Mouse (Mus musculus) brain, embryonic 18.5 days (tissue): ENCODE results near the gene Hid1.
"Not testable (repeated sequence)": the region's sequence is repeated elsewhere in the genome, so short reads cannot be mapped to it uniquely, and the experiment has no call there.

Experiments
- DNase-seq: peaks from one replicate; pipeline ENCODE4 v3.0.0-alpha.2; 2012; ENCODE audit warnings: low read depth, low spot score

Gene Hid1

DNA sequence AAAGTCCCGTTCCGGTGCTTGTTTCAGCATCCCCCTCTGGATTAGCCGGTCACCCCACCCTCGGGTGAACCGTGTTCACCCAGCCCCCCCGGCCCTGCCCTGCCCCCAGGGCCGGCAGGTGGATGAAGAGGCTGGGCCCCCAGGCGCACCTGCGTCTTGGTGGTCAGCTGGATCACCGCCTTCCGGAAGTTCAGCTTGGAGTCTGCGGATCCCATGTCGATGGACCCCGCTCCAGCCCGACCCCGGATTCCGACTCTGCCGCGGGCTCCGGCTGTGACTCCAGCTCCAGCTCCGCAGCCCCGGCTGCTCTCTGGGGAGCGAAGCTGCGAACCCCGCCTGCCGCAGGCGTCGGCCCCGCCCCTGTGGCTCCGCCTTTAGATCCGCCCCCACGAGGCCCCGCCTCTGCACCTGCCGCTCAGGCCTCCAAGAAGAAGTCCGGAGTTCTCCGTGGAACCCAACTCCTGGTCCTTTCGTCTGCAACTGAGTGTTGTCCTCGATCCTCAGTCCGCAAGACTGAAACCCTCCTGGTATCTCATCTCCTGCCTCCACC lies at the start of gene Hid1:
Gene Hid1 (minus strand): TSS at position 362 of the 550 bp plus-strand sequence.
- DNase-seq = no peak

DNA sequence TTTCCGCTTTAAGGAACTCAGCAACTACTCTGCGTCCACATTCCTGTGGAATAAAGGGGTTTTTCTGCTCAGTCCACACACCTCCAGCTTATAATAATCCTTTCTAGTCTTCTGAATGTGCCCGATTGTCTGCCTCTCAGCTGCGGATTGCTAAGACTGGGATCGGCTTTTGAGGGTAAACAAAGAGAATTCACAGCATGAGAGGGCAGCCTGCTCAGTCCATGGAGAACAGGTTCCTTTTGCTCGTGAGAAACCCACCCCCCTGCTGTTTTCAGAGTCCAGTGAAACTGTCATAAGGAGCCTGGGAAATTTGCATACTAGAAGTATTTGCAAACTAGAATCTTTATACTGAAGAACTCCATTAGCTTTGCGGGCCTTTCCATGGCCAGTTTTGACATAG lies 42.0 kb upstream of the Hid1 start:
- no peak for DNase-seq

DNA sequence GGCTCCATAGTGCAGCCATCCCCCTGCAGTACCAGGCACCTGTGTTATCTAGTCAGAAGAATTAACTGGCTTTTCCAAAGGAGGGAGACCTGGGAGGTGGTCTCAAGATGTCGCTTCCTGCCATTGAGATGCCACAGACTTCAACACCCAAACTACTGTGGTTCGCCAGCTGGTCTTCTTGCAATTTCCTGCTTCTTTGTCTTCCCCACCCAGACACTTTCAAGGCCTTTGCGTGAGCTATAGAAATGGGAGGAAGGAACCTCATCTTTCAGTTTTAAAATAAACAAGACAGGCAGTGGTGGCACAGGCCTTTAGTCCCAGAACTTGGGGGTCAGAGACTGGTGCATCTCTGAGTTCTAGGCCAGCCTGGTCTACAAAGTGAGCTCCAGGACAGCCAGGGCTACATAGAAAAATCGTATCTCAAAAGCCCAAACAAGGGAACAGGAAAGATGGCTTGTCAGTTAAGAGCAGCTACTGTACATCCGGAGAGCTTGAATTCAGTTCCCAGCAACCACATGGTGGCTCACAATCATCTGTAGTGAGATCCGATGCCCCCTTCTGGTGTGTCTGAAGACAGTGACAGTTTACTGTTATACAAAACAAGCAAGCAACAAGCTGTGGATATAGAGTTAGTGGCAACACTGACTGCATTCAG lies 40.8 kb upstream of the Hid1 start:
- no peak for DNase-seq

DNA sequence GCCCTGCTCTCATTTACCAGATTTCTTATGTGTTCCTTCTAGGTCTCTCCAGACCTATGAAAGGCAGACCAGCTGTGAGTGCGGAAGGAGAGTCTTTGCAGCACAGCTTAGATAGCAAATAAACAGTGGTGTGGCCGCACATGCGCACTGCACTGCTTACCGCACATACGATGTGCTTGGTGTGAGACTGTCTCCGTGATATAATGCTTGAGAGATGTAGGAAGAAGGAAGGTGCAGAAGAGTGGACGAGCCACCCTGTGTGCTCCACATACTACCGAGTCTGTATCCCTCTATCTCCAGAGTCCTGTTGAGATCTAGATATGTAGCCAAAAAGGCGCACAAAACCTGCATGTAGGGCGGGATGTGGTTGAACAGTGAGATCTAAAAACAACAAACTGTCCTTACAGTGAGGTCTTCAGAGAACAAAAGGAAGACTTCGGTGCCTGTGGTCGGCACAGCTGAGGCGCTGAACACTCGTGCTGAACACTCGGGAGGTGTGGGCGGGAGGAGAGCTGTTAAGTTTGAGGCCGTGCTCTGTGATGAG lies 39.4 kb upstream of the Hid1 start:
- no peak for DNase-seq

DNA sequence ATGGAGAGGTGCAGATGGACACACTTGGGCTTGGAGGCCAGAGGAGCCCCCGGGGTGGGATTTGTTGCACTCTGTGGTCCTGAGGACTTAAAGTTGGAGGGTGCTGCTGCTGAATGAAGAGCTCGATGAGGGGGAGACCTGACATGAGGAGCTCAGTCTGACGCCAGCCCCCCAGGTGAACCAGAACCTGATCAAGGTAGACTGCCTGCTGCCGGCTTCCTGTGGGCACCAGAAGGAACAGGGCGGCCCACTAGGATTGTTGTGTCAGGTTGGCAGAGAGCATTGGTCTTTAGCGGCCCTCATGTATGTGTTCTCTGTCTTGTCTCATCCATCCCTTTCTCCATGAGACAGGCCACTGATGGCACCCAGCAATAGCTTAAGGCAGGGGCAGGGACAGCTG lies 38.2 kb upstream of the Hid1 start:
- DNase-seq = no peak

DNA sequence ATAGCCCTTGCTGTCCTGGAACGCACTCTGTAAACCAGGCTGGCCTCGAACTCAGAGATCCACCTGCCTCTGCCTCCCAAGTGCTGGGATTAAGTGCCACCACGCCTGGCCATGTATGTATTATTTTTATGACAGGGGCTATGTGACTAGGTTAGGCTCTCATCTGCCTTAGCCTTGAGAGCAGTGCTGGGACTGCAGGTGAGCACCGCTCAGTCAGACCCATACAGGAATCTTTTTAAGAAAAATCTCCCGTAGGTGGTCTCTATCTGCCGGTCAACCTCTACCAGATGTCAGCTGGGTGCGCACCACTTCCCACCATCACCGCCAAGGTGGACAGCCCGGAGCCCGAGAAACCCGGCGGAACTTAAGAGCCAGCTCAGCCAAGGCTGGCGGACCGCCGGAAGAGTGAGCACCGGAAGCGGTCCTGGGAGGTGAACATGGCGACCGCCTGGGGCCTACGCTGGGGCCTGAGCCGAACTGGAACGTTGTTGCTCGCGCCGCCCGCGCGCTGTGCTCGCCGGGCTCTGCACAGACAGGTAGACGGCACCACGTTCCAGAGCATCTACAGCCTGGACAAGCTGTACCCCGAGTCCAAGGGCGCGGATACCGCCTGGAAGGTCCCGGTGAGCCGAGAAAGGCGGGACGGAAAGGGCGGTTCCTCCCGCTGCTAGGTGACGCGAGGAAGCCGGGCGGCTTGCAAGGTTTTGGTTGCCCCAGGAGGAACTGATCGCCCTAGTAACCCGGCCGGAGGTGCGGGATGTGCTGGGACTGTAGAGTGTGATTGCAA lies 36.0 kb upstream of the Hid1 start, which contains the start of gene Mrpl58:
Gene Mrpl58 (plus strand): TSS at position 415 of the 787 bp plus-strand sequence.
- peak; percentile 66 for DNase-seq

DNA sequence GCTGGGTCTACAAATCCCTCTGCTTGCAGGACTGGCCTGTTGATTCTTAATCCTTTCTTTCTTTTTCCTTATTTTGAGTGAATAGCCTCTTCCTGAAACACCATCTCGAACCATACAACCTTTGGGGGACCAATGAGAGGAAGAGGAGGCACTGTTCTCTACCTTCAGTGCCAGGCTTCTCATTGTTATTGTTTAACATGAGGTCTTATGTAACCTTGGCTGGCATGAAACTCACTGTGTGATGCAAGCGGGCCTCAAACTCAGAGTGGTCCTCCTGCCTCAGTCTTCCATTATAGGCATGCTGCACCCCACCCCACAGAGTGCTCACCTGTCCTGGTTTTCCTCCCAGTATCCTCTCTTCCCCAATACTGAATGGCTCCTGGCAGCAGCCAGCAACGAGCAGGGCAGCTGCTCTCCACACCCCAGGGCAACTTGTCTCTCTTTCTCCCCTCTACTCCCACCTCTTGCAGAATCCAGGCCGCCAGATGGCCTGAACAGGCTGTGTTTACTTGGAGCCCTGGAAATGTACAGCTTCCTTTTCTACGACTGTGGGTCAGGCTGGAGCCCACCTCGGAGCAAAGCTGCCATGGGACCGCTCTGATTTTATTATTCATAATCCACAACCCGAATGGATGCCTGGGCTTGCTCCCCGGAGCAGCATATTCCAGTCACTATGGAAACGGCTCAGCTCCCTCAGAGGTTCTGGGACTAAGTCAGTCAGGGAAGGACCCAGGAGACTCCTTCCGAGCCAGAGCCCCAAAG lies 33.3 kb upstream of the Hid1 start:
- no peak for DNase-seq

DNA sequence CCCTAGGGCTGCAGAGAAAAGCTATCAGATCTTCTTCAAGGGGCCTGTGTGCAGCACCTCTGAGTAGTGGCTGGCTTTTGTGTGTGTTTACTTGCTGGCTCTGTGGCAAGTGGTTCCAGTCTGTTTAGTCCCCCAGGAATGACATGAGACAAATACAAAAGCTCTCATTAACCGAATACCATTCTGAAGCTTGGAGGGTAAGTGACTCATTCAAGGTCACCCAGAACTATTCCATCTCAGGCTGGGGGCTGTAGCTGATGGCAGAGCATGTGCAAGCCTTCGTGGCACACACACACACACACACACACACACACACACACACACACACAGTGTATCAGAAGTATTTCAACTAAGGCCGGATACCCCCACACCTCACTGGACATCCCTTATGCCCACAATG lies 32.6 kb upstream of the Hid1 start:
- DNase-seq = no peak

DNA sequence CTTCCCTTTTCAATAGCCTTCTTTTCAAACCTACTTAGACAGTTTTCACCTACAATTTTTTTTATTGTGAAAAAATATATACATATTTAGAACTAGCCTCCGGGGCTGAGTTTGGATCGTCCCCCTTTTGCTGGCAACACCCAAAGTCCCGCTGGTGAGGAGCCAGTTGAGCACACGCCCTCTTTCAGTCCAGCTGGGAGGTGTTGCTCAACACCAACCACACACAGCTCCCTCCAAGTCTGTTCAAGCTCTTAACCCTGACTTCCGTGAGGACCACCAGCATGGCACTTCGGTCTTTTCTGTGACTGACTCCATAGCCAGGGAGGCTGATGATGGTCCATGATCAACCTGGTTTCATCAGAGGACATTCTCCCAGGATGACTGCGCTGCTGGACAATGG lies 30.5 kb upstream of the Hid1 start:
- no peak for DNase-seq

DNA sequence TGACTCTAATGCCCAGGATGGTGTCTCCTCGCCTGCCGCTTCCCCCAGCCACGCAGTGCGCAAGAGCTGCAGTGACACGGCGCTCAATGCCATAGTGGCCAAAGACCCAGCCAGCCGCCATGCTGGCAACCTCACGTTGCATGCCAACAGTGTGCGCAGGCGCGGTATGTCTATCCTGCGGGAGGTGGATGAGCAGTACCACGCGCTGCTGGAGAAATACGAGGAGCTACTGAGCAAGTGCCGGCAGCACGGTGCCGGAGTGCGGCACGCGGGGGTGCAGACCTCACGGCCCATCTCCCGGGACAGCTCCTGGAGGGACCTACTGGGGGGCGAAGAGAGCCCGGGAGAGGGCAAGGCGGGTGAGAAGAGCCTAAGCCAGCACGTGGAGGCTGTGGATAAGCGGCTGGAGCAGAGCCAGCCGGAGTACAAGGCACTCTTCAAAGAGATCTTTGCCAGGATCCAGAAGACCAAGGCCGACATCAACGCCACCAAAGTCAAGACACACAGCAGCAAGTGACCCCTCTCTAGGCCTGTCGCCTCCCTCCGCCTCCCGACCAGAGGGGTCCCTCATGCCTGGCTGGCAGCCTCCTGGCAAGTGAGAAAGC lies 26.3 kb upstream of the Hid1 start:
- DNase-seq = no peak

DNA sequence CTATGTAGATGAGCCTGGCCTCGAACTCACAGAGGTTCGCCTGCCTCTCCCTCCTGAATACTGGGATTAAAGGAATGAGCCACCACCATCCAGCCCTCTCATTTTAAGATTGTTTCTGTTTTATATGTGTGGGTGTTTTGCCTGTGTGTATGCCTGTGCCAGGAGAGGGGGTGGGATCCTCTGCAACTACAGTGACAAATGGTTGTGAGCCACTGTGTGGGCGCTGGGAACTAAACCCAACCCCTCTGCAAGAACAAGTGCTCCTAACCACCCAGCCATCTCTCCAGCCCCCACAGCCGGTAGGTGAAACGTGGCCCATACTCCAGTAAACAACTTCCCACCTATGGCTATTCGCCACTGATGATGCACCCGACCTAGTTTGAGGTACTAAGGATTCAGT lies 23.8 kb upstream of the Hid1 start:
- no peak for DNase-seq

DNA sequence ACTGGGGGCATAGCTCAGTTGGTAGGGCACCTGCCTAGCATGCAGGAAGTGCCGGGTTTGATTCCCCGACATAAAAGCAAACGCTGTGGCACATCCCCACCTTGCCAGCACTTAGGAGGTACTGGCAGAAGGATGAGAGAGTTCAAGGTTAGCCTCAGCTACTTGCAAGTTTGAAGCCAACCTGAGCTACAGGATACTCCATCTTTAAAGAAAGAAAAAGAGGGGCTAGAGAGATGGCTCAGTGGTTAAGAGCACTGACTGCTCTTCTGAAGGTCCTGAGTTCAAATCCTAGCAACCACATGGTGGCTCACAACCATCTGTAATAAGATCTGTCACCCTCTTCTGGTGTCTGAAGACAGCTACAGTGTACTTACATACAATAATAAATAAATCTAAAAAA lies 19.3 kb upstream of the Hid1 start:
- DNase-seq = not testable (repeated sequence)

DNA sequence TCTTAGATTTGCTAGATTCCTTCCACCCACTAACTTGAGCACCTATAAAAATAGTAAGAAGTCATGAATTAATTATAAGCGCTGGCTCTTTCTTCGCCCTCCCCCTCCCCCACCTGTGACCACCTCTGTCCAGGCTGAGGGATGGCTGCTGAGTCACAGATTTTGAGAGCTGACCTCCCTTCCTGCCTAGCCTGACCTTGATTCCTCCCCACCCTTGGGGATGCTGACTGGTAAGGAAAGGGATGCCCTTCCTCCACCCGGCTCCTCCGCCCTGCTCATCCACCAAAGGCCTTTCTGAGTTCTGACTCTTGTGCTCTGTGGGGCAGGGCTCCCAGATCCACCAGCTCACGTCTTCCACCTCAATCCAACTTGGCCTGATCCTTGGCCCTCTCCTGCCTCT lies 17.0 kb upstream of the Hid1 start:
- no peak for DNase-seq

DNA sequence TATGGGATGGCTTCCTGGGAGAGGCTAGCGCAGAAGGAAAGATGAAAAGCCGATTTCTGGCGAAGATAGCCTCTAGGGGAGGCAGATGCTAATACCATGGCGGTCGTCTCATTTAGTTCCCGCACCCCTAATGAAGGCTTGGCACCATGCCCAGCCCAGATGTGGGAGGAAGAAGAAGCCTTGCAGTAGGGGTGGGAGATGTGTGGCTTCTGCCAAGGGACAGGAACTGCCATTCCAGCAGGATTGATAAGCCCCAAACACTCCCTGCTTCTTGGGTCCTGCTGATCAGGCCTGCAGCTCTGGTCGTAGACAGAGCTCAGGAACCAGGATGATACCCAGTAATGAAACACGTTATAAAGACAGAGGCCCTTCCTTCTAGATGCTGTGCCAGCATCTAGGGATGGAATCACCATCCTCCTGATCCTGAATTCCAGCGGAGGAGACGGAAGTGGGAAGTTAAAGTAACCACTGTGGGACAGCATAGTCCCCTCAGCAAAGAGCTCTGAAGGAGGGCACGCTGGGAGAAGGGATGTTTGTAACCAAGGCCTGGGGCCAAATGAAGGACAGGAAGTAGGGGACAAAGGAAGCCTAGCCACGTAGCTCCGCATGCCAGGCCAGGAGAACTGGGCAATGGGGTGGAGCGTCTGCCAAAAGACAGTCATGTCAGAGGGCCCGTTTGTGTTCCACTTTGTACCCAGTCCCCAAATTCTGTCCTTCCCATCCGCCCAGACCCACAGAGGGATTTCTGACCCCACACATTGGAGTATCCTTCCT lies 16.3 kb upstream of the Hid1 start:
- DNase-seq = no peak

DNA sequence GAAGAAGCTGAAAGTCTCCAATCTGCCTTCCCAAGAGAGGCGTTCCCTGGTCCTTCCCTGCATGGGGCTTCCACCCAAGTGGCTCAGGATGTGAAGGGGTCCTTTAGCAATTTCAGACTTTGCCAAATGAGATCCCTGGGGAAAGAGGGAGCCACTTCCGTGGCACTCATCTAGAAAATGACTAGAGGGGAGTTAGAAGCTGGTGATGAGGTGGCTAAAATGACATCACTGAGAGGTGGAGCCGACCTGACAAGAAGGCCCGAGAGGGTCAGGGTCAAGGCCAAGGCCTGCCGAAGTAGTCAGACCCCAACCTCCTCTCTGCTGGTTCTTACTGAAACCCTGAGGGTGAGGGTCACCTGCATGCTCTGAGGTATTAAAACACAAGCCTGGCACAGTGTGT lies 15.3 kb upstream of the Hid1 start:
- no peak for DNase-seq

DNA sequence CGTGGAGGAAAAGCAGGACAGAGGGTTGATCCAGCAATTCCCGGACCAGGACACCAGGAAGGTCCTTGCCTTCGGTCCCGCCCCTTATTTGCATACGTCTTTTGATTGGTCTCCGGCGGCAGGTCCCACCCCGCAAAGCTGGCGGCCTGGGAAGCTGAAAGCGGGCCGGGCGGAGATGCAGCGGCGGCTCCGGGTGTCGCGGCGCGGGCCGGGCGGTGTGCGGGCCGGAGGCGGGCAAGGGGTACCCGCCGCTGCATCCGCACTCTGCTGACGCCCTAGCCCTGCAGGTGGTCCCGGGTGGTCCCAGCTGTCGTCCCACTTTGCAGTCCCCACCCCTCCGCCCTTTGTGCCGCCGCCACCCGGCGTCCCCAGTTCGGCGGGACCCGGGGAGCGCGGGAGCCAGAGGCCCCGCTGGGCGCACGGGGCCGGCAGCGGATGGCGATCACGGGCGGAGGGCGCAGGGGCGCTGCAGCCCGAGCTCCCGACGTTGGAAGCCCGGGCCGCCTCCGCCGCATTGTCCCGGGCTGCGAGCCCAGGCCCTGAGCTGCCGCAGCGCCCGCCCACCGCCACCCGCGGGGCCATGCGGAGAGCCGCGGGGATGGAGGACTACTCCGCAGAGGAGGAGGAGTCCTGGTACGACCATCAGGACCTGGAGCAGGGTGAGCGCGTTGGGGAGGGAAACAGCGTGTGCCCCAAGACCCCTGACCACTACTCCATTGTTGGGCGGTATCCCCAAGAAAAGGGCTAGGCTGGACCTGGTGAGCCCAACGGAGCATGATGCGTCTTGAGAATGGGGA lies 14.4 kb upstream of the Hid1 start, which contains the start of gene Cdr2l:
Gene Cdr2l (plus strand): TSS at position 174 of the 797 bp plus-strand sequence.
- DNase-seq = no peak

DNA sequence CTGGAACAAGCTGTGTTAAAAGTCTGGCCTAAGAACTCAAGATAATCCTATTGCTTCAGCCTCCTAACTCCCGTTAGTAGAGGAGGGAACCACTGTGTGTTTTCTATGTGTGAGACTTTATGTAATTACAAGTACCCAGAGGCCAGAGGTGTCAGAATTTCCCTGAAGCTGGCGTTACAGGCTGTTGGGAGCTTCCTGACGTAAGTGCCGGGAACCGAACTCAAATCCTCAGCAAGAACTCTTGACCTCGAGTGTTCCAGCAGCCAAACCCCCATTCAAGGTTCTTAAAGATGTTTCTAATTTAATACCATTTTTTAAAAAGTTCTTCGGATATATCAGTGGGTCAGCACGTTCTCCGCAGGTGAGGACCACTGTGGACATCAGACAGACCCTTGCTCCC lies 13.7 kb upstream of the Hid1 start:
- DNase-seq = no peak

DNA sequence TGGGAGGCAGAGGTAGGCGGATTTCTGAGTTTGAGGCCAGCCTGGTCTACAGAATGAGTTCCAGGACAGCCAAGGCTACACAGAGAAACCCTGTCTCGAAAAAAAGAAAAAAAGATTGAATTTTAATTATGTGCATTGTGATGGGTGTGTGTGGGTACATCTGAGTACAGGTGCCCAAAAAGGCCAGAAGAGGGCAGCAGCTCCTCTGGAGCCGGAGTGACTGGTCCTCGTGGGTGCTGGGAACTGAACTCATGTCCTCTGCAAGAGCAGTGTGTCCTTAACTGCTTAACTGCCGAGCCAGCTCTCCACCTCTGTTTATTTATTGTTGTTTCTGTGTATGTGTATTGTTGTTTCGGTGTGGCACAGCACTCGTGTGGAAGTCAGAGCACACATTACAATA lies 10.3 kb upstream of the Hid1 start:
- no peak for DNase-seq

DNA sequence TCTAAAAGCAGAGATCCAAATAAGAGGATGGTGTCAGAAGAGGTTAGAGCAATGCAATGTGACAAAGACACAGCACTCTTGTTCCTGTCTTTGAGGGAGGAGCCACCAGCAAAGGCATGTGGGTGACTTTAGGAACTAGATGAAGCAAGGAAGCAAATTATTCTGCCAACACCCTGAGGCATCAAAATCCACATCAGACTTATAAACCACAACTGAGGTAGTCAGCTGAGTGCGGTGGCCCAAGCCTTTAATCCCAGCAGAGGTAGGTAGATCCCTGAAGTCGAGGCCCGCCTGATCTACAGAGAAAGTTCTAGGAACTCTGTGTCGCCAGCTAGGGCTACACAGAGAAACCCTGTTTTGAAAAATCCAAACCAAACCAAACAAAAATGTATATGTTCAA lies 9.7 kb upstream of the Hid1 start:
- no peak for DNase-seq

DNA sequence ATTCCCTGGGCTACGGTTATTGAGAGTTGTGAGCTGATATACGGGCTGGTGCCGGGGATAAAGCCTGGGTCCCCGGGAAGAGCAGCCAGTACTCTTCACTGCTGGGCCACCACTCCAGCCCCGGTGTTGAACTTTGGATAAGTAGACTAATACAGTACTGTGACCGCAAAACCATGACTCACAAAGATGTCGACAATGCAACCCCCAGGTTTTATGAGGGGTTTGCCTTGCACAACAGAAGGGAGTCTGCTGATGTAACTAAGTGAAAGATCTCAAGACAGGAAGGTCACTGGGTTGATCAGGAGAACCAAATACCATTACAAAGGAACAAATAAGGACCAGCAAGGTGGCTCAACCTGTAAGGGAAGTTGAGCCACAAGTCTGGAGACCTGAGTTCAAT lies 9.2 kb upstream of the Hid1 start:
- DNase-seq = no peak
